Mouse (Mus musculus) limb, embryonic 11.5 days (tissue): ENCODE data around the gene Mbd6. TPM values are rescaled to one million over a fixed set of nuclear protein-coding genes. Genes with fewer than 3 reads are reported as not detected.
A peak's percentile ranks its signal among the peaks of the same experiment; 100 is the strongest.

ENCODE experiments used
- ATAC-seq: fragments of 200-750 bp; cut with Nextera tagmentation; 2 replicates; pipeline ENCODE4 v1.8.0; 2017; ENCODE audit warnings: low read depth; ENCODE audit not compliant: insufficient number of reproducible peaks, low FRiP score, low TSS enrichment
- DNase-seq: peaks from one replicate; pipeline ENCODE4 v3.0.0-alpha.2; 2015; ENCODE audit warnings: low spot score
- H3K27ac ChIP-seq: fragments of 300-500 bp; sonication (generic); replicated peaks from 2 replicates; pipeline ENCODE4 v1.5.1; 2014; ENCODE audit warnings: low read depth, mild to moderate bottlenecking, low read length
- H3K27me3 ChIP-seq: fragments of 300-500 bp; sonication (generic); 2 replicates; pipeline ENCODE4 v1.6.1; 2014; ENCODE audit warnings: mild to moderate bottlenecking, low read length, mixed read lengths; ENCODE audit not compliant: control insufficient read depth, insufficient read depth
- H3K36me3 ChIP-seq: fragments of 300-500 bp; sonication (generic); 2 replicates; pipeline ENCODE4 v1.6.1; 2014; ENCODE audit warnings: mild to moderate bottlenecking, low read length, moderate library complexity, mixed read lengths; ENCODE audit not compliant: control insufficient read depth, insufficient read depth
- H3K4me1 ChIP-seq: fragments of 300-500 bp; sonication (generic); 2 replicates; pipeline ENCODE4 v1.6.1; 2014; ENCODE audit warnings: low read length, mixed read lengths; ENCODE audit not compliant: control insufficient read depth, insufficient read depth
- H3K4me2 ChIP-seq: fragments of 300-500 bp; sonication (generic); 2 replicates; pipeline ENCODE4 v1.6.1; 2014; ENCODE audit warnings: low read depth, mild to moderate bottlenecking, moderate library complexity; ENCODE audit not compliant: severe bottlenecking
- H3K4me3 ChIP-seq: fragments of 300-500 bp; sonication (generic); 2 replicates; pipeline ENCODE4 v1.5.1; 2014; ENCODE audit warnings: low read depth, low read length
- H3K9ac ChIP-seq: fragments of 300-500 bp; sonication (generic); 2 replicates; pipeline ENCODE4 v1.6.1; 2014; ENCODE audit warnings: mild to moderate bottlenecking, low read length
- H3K9me3 ChIP-seq: fragments of 300-500 bp; sonication (generic); 2 replicates; pipeline ENCODE4 v1.6.1; 2016; ENCODE audit warnings: low read length; ENCODE audit not compliant: control insufficient read depth
- WGBS: fragments of 180-500 bp; shearing (Covaris S2); extraction: QIAGEN DNeasy Blood & Tissue Kit; methylation state at CpG from one replicate; pipeline ENCODE4 v1.1.7; 2014; 5-methylcytosine and 5-hydroxymethylcytosine counted together
- polyA plus RNA-seq: library from polyadenylated mRNA; unstranded; fragments of >200 nt; fragmentation: Nextera tagmentation; extraction: Ambion mirVana; gene quantifications from 2 replicates; pipeline ENCODE4 v1.2.1, GENCODE M21; 2014

Mbd6 gene
- polyA plus RNA-seq, 1 experiment from 2014 or later, result 17.2 TPM

DNA sequence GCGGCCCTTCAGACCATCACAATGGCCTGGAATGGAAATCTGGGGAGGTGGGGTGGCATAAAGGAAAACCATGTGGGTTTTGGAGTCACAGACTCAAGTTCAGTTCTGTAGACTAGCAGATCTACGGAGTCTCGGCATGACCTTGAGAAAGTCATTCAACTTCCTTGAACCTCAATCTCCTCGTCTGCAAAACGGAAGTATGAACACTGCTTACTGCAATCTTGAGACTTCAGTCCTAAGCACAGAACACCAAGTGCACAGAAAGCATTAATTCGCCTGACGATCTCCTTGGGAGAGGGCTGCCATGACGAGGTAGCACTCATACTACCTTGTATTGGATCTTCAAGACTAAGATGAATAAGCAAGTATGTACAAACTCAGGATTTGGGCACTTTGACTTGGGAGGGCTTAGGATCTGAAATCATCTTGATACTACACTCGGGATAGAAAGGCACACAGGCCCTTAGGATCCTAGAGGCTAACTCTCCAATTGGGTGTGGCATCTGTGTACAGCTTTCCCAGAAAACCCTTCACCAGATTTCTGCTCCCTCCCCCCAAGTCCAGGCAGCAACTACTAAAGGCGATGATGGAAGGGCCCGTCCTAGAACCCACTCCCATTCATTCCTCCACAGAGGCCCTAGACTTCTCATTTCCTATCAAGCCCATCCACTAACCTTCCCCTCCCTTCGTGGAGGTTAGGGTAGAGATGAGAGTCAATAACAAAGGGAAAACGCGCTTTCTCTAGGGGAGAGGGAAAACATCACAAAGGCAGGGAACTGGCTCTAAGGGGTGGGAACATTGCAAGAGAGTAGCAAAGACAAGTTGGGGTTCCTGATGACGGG is 26.9 kb downstream of the Mbd6 start:
- ATAC-seq, result no peak
- Histone ChIP-seq H3K4me1 (peaks cover 4% of the 10 kb centered on the region), H3K27me3 (peaks cover 17% of the 10 kb centered on the region; the same call in 1 of the 2 replicates), H3K36me3 (no peaks in the 10 kb centered on the region), H3K27ac (no peak overlapping the region), H3K4me2 (peak overlapping the region; percentile 86), H3K4me3 (peak overlapping the region; percentile 43), H3K9ac (peak overlapping the region; percentile 1; the same call in 1 of the 2 replicates), H3K9me3 (no peaks in the 10 kb centered on the region)
- DNase-seq, result no peak
- 68% methylated on average over 15 of the region's 15 CpGs for WGBS

DNA sequence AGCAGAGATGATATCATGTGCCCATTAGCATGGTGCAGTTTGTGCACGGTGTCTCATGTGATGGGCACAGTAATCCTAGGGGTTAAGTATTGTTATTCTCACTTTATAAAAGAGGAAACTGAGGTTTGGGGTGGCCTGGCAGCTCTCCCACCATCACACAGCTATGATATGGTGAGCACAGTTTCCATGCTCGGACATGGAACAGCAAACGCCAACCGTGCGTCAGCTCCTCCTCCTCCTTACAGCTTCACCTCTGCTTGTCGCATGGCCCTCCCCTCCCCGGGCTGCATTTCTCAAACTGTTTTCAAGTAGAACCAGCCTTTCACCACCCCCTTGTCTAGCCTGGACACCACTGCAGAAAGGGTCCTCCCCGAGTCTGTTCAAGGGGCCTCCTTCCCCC is 30.3 kb downstream of the Mbd6 start:
- ATAC-seq, result no peak
- DNase-seq, result no peak
- no peak overlapping the region for H3K4me3 ChIP-seq
- no peak overlapping the region for H3K4me2 ChIP-seq
- no peaks in the 10 kb centered on the region for H3K36me3 ChIP-seq
- H3K27me3 ChIP-seq, result peaks cover 9% of the 10 kb centered on the region; the same call in 1 of the 2 replicates
- no peaks in the 10 kb centered on the region for H3K9me3 ChIP-seq
- WGBS, result 77% methylated on average over 8 of the region's 8 CpGs
- peaks cover 2% of the 10 kb centered on the region; the same call in 1 of the 2 replicates for H3K4me1 ChIP-seq
- no peak overlapping the region for H3K27ac ChIP-seq
- H3K9ac ChIP-seq, result no peak overlapping the region

DNA sequence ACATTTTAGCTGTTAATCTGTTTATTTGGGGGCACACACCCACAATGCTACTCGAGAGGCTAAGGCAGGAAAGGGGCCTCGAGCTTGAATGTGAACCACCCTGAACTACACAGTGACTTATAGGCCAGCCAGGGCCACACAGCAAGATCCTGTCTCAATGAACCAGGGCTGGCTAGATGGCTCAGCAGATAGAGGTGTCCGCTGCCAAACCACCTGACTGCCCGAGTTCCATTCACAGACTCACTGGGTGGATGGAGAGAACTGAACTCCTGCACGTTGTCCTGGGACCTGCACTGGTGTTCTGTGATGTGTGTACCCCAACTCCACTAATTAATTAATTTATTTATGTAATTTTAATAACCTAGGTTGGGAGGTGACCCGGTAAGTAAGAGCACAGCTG is 31.0 kb downstream of the Mbd6 start:
- H3K27ac ChIP-seq, result no peak overlapping the region
- H3K4me3 ChIP-seq, result no peak overlapping the region
- H3K9me3 ChIP-seq, result no peaks in the 10 kb centered on the region
- H3K4me2 ChIP-seq, result no peak overlapping the region
- DNase-seq (no peak), ATAC-seq (no peak)
- no peaks in the 10 kb centered on the region for H3K36me3 ChIP-seq
- 0 out of 2 replicates have a peak, but pooled peaks cover 6% of the 10 kb centered on the region for H3K27me3 ChIP-seq
- H3K9ac ChIP-seq, result no peak overlapping the region
- 82% methylated on average over 6 of the region's 6 CpGs for WGBS
- no peaks in the 10 kb centered on the region; the same call in 1 of the 2 replicates for H3K4me1 ChIP-seq

GRCm38 (mm10) chr10:127255625-127256345 is 33.0 kb downstream of the Mbd6 start:
- no peaks in the 10 kb centered on the region for H3K27me3 ChIP-seq
- H3K4me2 ChIP-seq, result no peak overlapping the region
- H3K27ac ChIP-seq, result no peak overlapping the region
- H3K36me3 ChIP-seq, result no peaks in the 10 kb centered on the region
- DNase-seq (peak; percentile 85), ATAC-seq (peak; percentile 74)
- no peaks in the 10 kb centered on the region for H3K4me1 ChIP-seq
- H3K9me3 ChIP-seq, result no peaks in the 10 kb centered on the region
- WGBS, result 25% methylated on average over 14 of the region's 14 CpGs
- no peak overlapping the region for H3K4me3 ChIP-seq
- no peak overlapping the region for H3K9ac ChIP-seq

- H3K27ac ChIP-seq, result no peak overlapping the region
- DNase-seq (no peak), ATAC-seq (no peak)
- H3K4me3 ChIP-seq, result no peak overlapping the region
- no peaks in the 10 kb centered on the region for H3K4me1 ChIP-seq
- H3K27me3 ChIP-seq, result no peaks in the 10 kb centered on the region
- no peaks in the 10 kb centered on the region for H3K9me3 ChIP-seq
- no peaks in the 10 kb centered on the region for H3K36me3 ChIP-seq
- 85% methylated on average over 5 of the region's 5 CpGs for WGBS
- no peak overlapping the region for H3K4me2 ChIP-seq
- H3K9ac ChIP-seq, result no peak overlapping the region
These were observed 38.0 kb downstream of the Mbd6 start for GRCm38 (mm10) chr10:127250810-127251209.

- H3K27ac ChIP-seq, result no peak overlapping the region
- H3K36me3 ChIP-seq, result no peaks in the 10 kb centered on the region
- H3K4me2 ChIP-seq, result no peak overlapping the region
- no peaks in the 10 kb centered on the region for H3K4me1 ChIP-seq
- ATAC-seq (no peak), DNase-seq (no peak)
- no peaks in the 10 kb centered on the region for H3K9me3 ChIP-seq
- WGBS, result 69% methylated on average over 18 of the region's 18 CpGs
- H3K9ac ChIP-seq, result no peak overlapping the region
- H3K4me3 ChIP-seq, result no peak overlapping the region
- H3K27me3 ChIP-seq, result no peaks in the 10 kb centered on the region
These were observed 50.5 kb downstream of the Mbd6 start for GRCm38 (mm10) chr10:127238241-127238824.

DNA sequence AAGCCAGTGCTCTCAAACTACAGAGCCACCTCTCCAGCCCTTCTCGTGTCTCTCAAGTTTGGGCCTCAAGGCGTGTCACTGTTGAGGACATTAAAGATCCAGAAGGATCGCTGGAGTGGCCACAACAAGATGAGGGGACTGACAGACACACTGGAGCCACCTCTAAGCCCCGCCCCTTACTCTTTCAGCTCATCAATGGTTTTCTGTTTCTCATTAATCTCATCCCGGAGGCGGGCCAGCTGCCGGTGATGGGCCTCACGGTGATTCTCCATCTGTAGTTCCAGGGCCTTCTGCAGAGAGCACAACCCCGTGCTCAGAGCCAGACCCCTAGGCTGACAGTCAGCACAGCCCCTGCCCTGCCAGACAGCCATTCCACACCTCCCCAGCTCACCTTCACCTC is 52.3 kb downstream of the Mbd6 start:
- DNase-seq (no peak), ATAC-seq (no peak)
- Histone ChIP-seq H3K27ac (no peak overlapping the region), H3K4me1 (no peaks in the 10 kb centered on the region), H3K9me3 (no peaks in the 10 kb centered on the region), H3K27me3 (no peaks in the 10 kb centered on the region), H3K4me3 (no peak overlapping the region), H3K4me2 (no peak overlapping the region), H3K9ac (no peak overlapping the region), H3K36me3 (no peaks in the 10 kb centered on the region)
- 22% methylated on average over 9 of the region's 9 CpGs for WGBS

GRCm38 (mm10) chr10:127233141-127233540 is 55.7 kb downstream of the Mbd6 start:
- Histone ChIP-seq H3K4me2 (no peak overlapping the region), H3K27ac (no peak overlapping the region), H3K4me1 (no peaks in the 10 kb centered on the region), H3K4me3 (no peak overlapping the region), H3K9me3 (no peaks in the 10 kb centered on the region), H3K36me3 (no peaks in the 10 kb centered on the region), H3K27me3 (no peaks in the 10 kb centered on the region), H3K9ac (no peak overlapping the region)
- ATAC-seq (no peak), DNase-seq (no peak)
- 71% methylated on average over 9 of the region's 9 CpGs for WGBS
